Mouse (Mus musculus): Measurements from ENCODE around the gene Usp22.

The Usp22 gene

GRCm38 (mm10) chr11:61104241-61104901 lies 70.5 kb downstream of the Usp22 start:
- peak; percentile 95 for DNase-seq (ENCODE audit: low spot score)

GRCm38 (mm10) chr11:61102397-61103339 lies 72.2 kb downstream of the Usp22 start:
- DNase-seq (ENCODE audit: low spot score): no peak
